Mouse (Mus musculus) small intestine, adult 2 months (tissue): ENCODE results near the gene Slc30a3.

Experiments used
- CTCF ChIP-seq: fragments of 200-500 bp; IDR thresholded peaks from 2 replicates; pipeline ENCODE4 v1.5.1; 2012; ENCODE audit warnings: low read depth, mild to moderate bottlenecking, control low read depth, inconsistent platforms, low read length, moderate library complexity, mixed read lengths; ENCODE audit not compliant: insufficient replicate concordance, insufficient read length; ENCODE audit errors: extremely low read depth
- POLR2A ChIP-seq: fragments of 200-500 bp; IDR thresholded peaks from 2 replicates; pipeline ENCODE4 v1.6.1; 2012; ENCODE audit warnings: low read depth, mild to moderate bottlenecking, control low read depth, inconsistent platforms, low read length, moderate library complexity

GRCm38 (mm10) chr5:31069810-31070209 is 38.2 kb downstream of the Slc30a3 start:
- TF ChIP-seq CTCF (no peak), POLR2A (no peak)
